Mouse (Mus musculus) liver, embryonic 14.5 days (tissue): ENCODE measurements around the gene Slc25a45.

Experiments
- CTCF ChIP-seq: IDR thresholded peaks from 2 replicates; pipeline ENCODE4 v1.5.1; 2016; ENCODE audit warnings: antibody characterized with exemption, low read depth, control low read depth
- EP300 ChIP-seq: IDR thresholded peaks from 2 replicates; pipeline ENCODE4 v1.6.1; 2016; ENCODE audit warnings: antibody characterized with exemption, low read depth

- TF ChIP-seq EP300, result no peak
- no peak for TF ChIP-seq CTCF
Measured at GRCm38 (mm10) chr19:5911430-5912102, 34.0 kb downstream of the Slc25a45 start.
